Mouse (Mus musculus) heart, embryonic 10.5 days (tissue): Measurements from ENCODE around the gene Klk1b24. TPM values are rescaled to one million over a fixed set of nuclear protein-coding genes. Genes with fewer than 3 reads are reported as not detected.

Source experiments
- DNase-seq: peaks from one replicate; pipeline ENCODE4 v3.0.0-alpha.2; 2017; ENCODE audit warnings: low spot score
- H3K27ac ChIP-seq: fragments of 300-500 bp; sonication (generic); 2 replicates; pipeline ENCODE4 v1.5.1; 2016; ENCODE audit warnings: mild to moderate bottlenecking
- H3K27me3 ChIP-seq: fragments of 300-500 bp; sonication (generic); 2 replicates; pipeline ENCODE4 v1.6.1; 2016; ENCODE audit warnings: mild to moderate bottlenecking; ENCODE audit not compliant: poor library complexity, insufficient read depth, severe bottlenecking
- H3K36me3 ChIP-seq: fragments of 300-500 bp; sonication (generic); 2 replicates; pipeline ENCODE4 v1.6.1; 2016; ENCODE audit warnings: mild to moderate bottlenecking, moderate library complexity
- H3K4me1 ChIP-seq: fragments of 300-500 bp; sonication (generic); 2 replicates; pipeline ENCODE4 v1.6.1; 2016; ENCODE audit warnings: mild to moderate bottlenecking
- H3K4me3 ChIP-seq: fragments of 300-500 bp; sonication (generic); 2 replicates; pipeline ENCODE4 v1.5.1; 2016; ENCODE audit warnings: mild to moderate bottlenecking, moderate library complexity
- H3K9me3 ChIP-seq: fragments of 300-500 bp; sonication (generic); 2 replicates; pipeline ENCODE4 v1.6.1; 2016; ENCODE audit warnings: mild to moderate bottlenecking, moderate library complexity
- WGBS: fragments of 180-500 bp; shearing (Covaris S2); methylation state at CpG from one replicate; pipeline ENCODE4 v1.1.7; 2016; 5-methylcytosine and 5-hydroxymethylcytosine counted together
- polyA plus RNA-seq: library from polyadenylated mRNA; unstranded; fragments of >200 nt; fragmentation: Nextera tagmentation; extraction: Ambion mirVana; gene quantifications from 2 replicates; pipeline ENCODE4 v1.2.1, GENCODE M21; 2016

Klk1b24 gene
- polyA plus RNA-seq, 1 experiment from 2014 or later: not detected

DNA sequence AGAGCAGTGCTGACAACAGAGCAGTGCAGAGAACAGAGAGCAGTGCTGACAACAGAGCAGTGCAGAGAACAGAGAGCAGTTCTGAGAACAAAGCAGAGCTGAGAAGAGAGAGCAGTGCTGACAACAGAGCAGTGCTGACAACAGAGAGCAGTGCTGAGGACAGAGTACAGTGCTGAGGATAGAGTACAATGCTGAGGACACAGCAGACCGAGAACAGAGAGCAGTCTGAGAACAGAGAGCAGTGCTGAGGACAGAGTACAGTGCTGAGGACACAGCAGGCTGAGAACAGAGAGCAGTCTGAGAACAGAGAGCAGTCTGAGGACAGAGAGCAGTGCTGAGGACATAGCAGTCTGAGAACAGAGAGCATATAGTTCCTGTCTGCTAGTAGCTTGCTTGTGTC, 52.7 kb downstream of the Klk1b24 start:
- no peak overlapping the region for H3K4me3 ChIP-seq
- no peaks in the 10 kb centered on the region for H3K9me3 ChIP-seq
- 33% methylated on average over 1 of the region's 1 CpGs for WGBS
- DNase-seq: no peak
- H3K4me1 ChIP-seq: peaks cover 7% of the 10 kb centered on the region
- no peaks in the 10 kb centered on the region for H3K36me3 ChIP-seq
- H3K27me3 ChIP-seq: no peaks in the 10 kb centered on the region
- no peak overlapping the region for H3K27ac ChIP-seq

DNA sequence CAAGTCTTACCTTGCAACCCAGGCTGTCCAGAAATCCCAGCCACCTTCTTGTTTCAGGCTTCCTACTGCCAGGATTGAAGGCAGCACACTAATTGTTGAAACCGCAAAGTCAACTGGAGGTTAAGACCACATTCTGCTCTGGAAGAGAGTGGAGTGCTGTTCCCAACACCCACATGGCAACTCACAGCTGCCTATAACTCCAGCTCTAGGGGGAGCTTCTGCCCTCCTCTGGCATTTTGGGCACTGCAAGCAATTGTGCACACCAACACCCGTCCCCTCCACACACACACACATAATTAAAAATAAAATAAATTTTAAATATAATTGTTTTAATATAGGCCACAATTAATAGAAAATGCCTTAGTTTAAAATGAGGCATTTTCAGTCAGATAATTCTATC, 53.1 kb downstream of the Klk1b24 start:
- Histone ChIP-seq H3K4me3 (no peak overlapping the region), H3K27me3 (no peaks in the 10 kb centered on the region), H3K9me3 (no peaks in the 10 kb centered on the region), H3K27ac (no peak overlapping the region), H3K4me1 (peaks cover 7% of the 10 kb centered on the region), H3K36me3 (no peaks in the 10 kb centered on the region)
- no peak for DNase-seq
- 62% methylated on average over 2 of the region's 2 CpGs for WGBS

Other genes with a start within 250 kb of the Klk1b24 start
- not detected in 2 replicates for gene Klk1b8, start 237.6 kb upstream of the Klk1b24 start, polyA plus RNA-seq
- not detected in 2 replicates for gene Klk1b1, start 221.5 kb upstream of the Klk1b24 start, polyA plus RNA-seq
- not detected in 2 replicates for gene Klk1b9, start 212.2 kb upstream of the Klk1b24 start, polyA plus RNA-seq
- gene Klk1b11, start 192.4 kb upstream of the Klk1b24 start, polyA plus RNA-seq: not detected in 2 replicates
- not detected in 2 replicates for gene Klk1b26, start 176.1 kb upstream of the Klk1b24 start, polyA plus RNA-seq
- not detected in 2 replicates for gene Klk1b27, start 135.9 kb upstream of the Klk1b24 start, polyA plus RNA-seq
- not detected in 2 replicates for gene Klk1b21, start 85.9 kb upstream of the Klk1b24 start, polyA plus RNA-seq
- gene Klk1b22, start 75.6 kb upstream of the Klk1b24 start, polyA plus RNA-seq: not detected in 2 replicates
- not detected in 2 replicates for gene Klk1b16, start 51.5 kb upstream of the Klk1b24 start, polyA plus RNA-seq
- gene Klk1b3, start 10.0 kb downstream of the Klk1b24 start, polyA plus RNA-seq: not detected in 2 replicates
- not detected in 2 replicates for gene Klk1b4, start 19.2 kb downstream of the Klk1b24 start, polyA plus RNA-seq
- not detected in 2 replicates for gene Klk1b5, start 27.7 kb downstream of the Klk1b24 start, polyA plus RNA-seq
- gene Klk1, start 37.1 kb downstream of the Klk1b24 start, polyA plus RNA-seq: 0.30 TPM in 1 of 2 replicates, not detected in the other
- not detected in 2 replicates for gene Gm36864, start 47.9 kb downstream of the Klk1b24 start, polyA plus RNA-seq
- gene 1700028J19Rik, start 58.5 kb downstream of the Klk1b24 start, polyA plus RNA-seq: 0.87 and 0.88 TPM in 2 replicates
- 121 and 136 TPM in 2 replicates for gene 2410002F23Rik, start 58.5 kb downstream of the Klk1b24 start, polyA plus RNA-seq
- gene Acp4, start 69.1 kb downstream of the Klk1b24 start, polyA plus RNA-seq: not detected in 2 replicates
- not detected in 2 replicates for gene Gm15517, start 73.2 kb downstream of the Klk1b24 start, polyA plus RNA-seq
- 0.60 and 1.2 TPM in 2 replicates for gene Clec11a, start 118.7 kb downstream of the Klk1b24 start, polyA plus RNA-seq
- gene Shank1, start 122.0 kb downstream of the Klk1b24 start, polyA plus RNA-seq: 0.47 and 0.84 TPM in 2 replicates
- 0.74 and 0.78 TPM in 2 replicates for gene Syt3, start 195.9 kb downstream of the Klk1b24 start, polyA plus RNA-seq
- gene 1700008O03Rik, start 197.6 kb downstream of the Klk1b24 start, polyA plus RNA-seq: 0.49 and 0.83 TPM in 2 replicates
- 1.2 and 1.7 TPM in 2 replicates for gene Lrrc4b, start 240.8 kb downstream of the Klk1b24 start, polyA plus RNA-seq